Mouse (Mus musculus) testis, adult 2 months (tissue): ENCODE results near the gene Tbx5.

Source experiments
- CTCF ChIP-seq: fragments of 200-500 bp; IDR thresholded peaks from 2 replicates; pipeline ENCODE4 v1.5.1; 2012; ENCODE audit warnings: low read depth, mild to moderate bottlenecking, inconsistent platforms, low read length, moderate library complexity; ENCODE audit not compliant: control insufficient read depth, insufficient read depth, insufficient replicate concordance
- POLR2A ChIP-seq: fragments of 200-500 bp; IDR thresholded peaks from 2 replicates; pipeline ENCODE4 v1.6.1; 2012; ENCODE audit warnings: low read depth, mild to moderate bottlenecking, inconsistent platforms, low read length, moderate library complexity; ENCODE audit not compliant: control insufficient read depth

DNA sequence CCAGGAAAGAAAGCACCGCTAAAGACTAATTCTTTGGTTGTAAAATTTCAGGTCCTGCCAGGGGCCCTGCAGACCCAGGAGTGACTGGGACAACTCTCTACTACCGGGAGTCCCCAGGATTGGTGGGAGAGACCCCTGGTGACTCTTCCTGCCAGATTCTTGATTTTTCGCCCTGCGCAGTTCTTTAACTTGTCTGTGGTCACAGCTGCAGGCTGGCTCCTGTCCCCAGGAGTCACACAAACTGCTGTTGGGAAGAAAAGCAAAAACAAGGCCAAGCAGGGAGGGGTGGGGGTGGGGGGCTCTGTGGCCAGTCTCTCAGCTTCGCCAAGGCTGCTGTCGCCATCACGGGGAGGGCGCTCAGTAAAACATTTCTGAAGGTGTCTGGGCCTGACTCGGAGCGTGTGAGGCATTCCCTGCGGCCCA is 32.2 kb upstream of the Tbx5 start:
- TF ChIP-seq CTCF: no peak
- no peak for TF ChIP-seq POLR2A
